Mouse (Mus musculus): ENCODE results near the gene Cadps.

Cadps gene

GRCm38 (mm10) chr14:12722452-12723194 is 100.3 kb downstream of the Cadps start:
- DNase-seq: no peak

GRCm38 (mm10) chr14:12718766-12719165 is 104.1 kb downstream of the Cadps start:
- no peak for DNase-seq

- no peak for DNase-seq
Observed at GRCm38 (mm10) chr14:12715906-12716659, 106.8 kb downstream of the Cadps start.

GRCm38 (mm10) chr14:12707395-12707794 is 115.5 kb downstream of the Cadps start:
- no peak for DNase-seq

- DNase-seq: no peak
Observed at GRCm38 (mm10) chr14:12704461-12704860, 118.4 kb downstream of the Cadps start.

GRCm38 (mm10) chr14:12690201-12690600 is 132.7 kb downstream of the Cadps start:
- DNase-seq: no peak

- DNase-seq: no peak
Observed at GRCm38 (mm10) chr14:12685015-12685414, 137.9 kb downstream of the Cadps start.

GRCm38 (mm10) chr14:12680819-12681638 is 141.8 kb downstream of the Cadps start:
- peak; percentile 2 for DNase-seq

- no peak for DNase-seq
Observed at GRCm38 (mm10) chr14:12661430-12661829, 161.4 kb downstream of the Cadps start.

GRCm38 (mm10) chr14:12657351-12657750 is 165.5 kb downstream of the Cadps start:
- no peak for DNase-seq

- DNase-seq: no peak
Observed at GRCm38 (mm10) chr14:12642868-12643512, 179.9 kb downstream of the Cadps start.

- no peak for DNase-seq
Observed at GRCm38 (mm10) chr14:12638762-12639161, 184.1 kb downstream of the Cadps start.

GRCm38 (mm10) chr14:12637121-12637754 is 185.6 kb downstream of the Cadps start:
- no peak for DNase-seq

GRCm38 (mm10) chr14:12624256-12625130 is 198.4 kb downstream of the Cadps start:
- DNase-seq: peak; percentile 29

- no peak for DNase-seq
Observed at GRCm38 (mm10) chr14:12607025-12607424, 215.9 kb downstream of the Cadps start.

GRCm38 (mm10) chr14:12606202-12606601 is 216.7 kb downstream of the Cadps start:
- no peak for DNase-seq

- DNase-seq: no peak
Observed at GRCm38 (mm10) chr14:12602080-12602479, 220.8 kb downstream of the Cadps start.

GRCm38 (mm10) chr14:12595326-12595725 is 227.6 kb downstream of the Cadps start:
- no peak for DNase-seq

- no peak for DNase-seq
Observed at GRCm38 (mm10) chr14:12592472-12593075, 230.3 kb downstream of the Cadps start.

- no peak for DNase-seq
Observed at GRCm38 (mm10) chr14:12591829-12592228, 231.1 kb downstream of the Cadps start.

- no peak for DNase-seq
Observed at GRCm38 (mm10) chr14:12583536-12583935, 239.3 kb downstream of the Cadps start.

All from embryo, embryonic 11 days (tissue).